Mouse (Mus musculus) stomach, postnatal 0 days (tissue): ENCODE results near the gene Mtmr11.

Source experiments
- CTCF ChIP-seq: IDR thresholded peaks from 2 replicates; pipeline ENCODE4 v1.5.1; 2016; ENCODE audit warnings: antibody characterized with exemption, low read depth, mild to moderate bottlenecking, moderate library complexity
- EP300 ChIP-seq: optimal IDR thresholded peaks from 2 replicates; pipeline ENCODE3; 2016; ENCODE audit warnings: antibody characterized with exemption

DNA sequence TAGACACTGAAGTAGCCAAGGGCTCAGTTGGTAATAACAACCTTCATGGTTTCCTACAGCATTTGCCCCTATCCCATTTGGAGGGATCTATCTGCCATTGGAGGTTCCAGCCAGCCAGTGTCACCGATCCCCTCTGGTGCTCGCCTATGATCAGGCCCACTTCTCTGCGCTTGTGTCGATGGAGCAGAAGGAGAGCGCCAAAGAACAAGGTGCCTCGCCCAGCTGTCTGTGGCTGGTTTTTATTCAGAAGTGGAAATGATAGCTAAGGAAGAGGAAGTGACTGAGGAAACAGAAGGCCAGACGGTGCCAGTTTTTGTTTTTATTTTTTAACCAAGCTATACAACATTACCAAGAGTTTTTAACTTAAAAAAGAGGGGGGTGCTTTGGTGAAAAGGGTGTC lies 10.0 kb upstream of the Mtmr11 start:
- TF ChIP-seq CTCF (no peak), EP300 (no peak)
